Mouse (Mus musculus): ENCODE data around the gene Olfr77. TPM values are rescaled to one million over a fixed set of nuclear protein-coding genes. Genes with fewer than 3 reads are reported as not detected.

Gene Olfr77
- 1.4 TPM for polyA plus RNA-seq (2017; shearing (Covaris generic))

DNA sequence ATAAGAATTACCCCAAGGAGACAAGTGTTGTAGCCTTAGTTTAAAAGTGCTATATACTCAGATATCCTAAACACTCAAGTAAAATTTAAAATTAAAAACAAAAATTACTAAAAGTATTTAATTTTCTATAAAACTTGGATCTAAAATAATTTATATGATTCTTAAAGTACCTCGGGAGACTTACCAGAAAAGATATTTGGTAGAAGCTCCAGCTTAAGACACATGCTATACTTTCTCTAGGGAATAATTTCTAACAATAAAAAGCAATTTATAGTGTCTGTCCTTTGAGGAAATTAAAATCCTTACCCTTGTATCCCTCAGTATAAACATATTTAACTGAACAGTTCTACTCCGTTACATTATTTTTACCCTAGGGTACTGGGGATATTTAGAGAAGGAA lies at the start of gene Olfr77:
TSS of gene Olfr77 (plus strand) at position 301 of the 400 bp plus-strand sequence.

GRCm38 (mm10) chr9:19887904-19888303 lies 28.8 kb upstream of the Olfr77 start, which contains the start of gene Olfr862:
Gene Olfr862 (minus strand): TSS chr9:19888004.

Other genes with a start within 250 kb of the Olfr77 start
- not detected for gene Olfr857, start 207.4 kb upstream of the Olfr77 start, polyA plus RNA-seq (2017; shearing (Covaris generic))
- not detected for gene Olfr58, start 136.6 kb upstream of the Olfr77 start, polyA plus RNA-seq (2017; shearing (Covaris generic))
- gene Olfr859, start 112.0 kb upstream of the Olfr77 start, polyA plus RNA-seq (2017; shearing (Covaris generic)) = not detected
- not detected for gene Olfr860, start 67.1 kb upstream of the Olfr77 start, polyA plus RNA-seq (2017; shearing (Covaris generic))
- not detected for gene Olfr862, start 28.9 kb upstream of the Olfr77 start, polyA plus RNA-seq (2017; shearing (Covaris generic))
- not detected for gene Olfr866, start 111.2 kb downstream of the Olfr77 start, polyA plus RNA-seq (2017; shearing (Covaris generic))
- not detected for gene Olfr867, start 140.7 kb downstream of the Olfr77 start, polyA plus RNA-seq (2017; shearing (Covaris generic))
- gene Olfr868, start 181.8 kb downstream of the Olfr77 start, polyA plus RNA-seq (2017; shearing (Covaris generic)) = not detected
- gene Olfr869, start 212.1 kb downstream of the Olfr77 start, polyA plus RNA-seq (2017; shearing (Covaris generic)) = not detected